Mouse (Mus musculus) layer of hippocampus, adult 2 months (tissue): ENCODE measurements around the gene Gm20696. TPM values are rescaled to one million over a fixed set of nuclear protein-coding genes. Genes with fewer than 3 reads are reported as not detected.

Source experiments
- DNase-seq, 2 experiments: peaks; one replicate each; pipeline ENCODE4 v3.0.0; 2022; ENCODE audit warnings: low spot score in 2 of 2
- H3K27ac ChIP-seq: fragments of 200-600 bp; 2 replicates; pipeline ENCODE4 v1.8.1; 2022
- H3K4me3 ChIP-seq: fragments of 200-600 bp; 2 replicates; pipeline ENCODE4 v1.8.1; 2022; ENCODE audit warnings: mild to moderate bottlenecking
- CTCF ChIP-seq: fragments of 200-600 bp; conservative IDR thresholded peaks from 2 replicates; pipeline ENCODE4 v1.8.1; 2022; ENCODE audit warnings: antibody characterized with exemption, mild to moderate bottlenecking, moderate library complexity
- long read RNA-seq, 2 experiments: library from polyadenylated mRNA; stranded (forward); transcript quantifications; one replicate each; pipeline ENCODE4 v2.0.0; 2021; ENCODE audit warnings: borderline mapping rate in 2 of 2
- total RNA-seq, 2 experiments: library from RNA; stranded (reverse); gene quantifications; 2 replicates each; pipeline ENCODE4 v1.2.3; 2021

Gm20696 gene
- total RNA-seq, result 1 to 10 TPM; 6.2 to 7.3 TPM
- long read RNA-seq, experiment 1, partial matches to known transcripts, result 0 of 4 reads
- long read RNA-seq, experiment 1, other reads (novel, unspliced or antisense), result 4 of 4 reads
- long read RNA-seq, experiment 2, partial matches to known transcripts, result 0 of 7 reads
- long read RNA-seq, experiment 2, other reads (novel, unspliced or antisense), result 7 of 7 reads

GRCm38 (mm10) chr6:99666318-99667171, at the start of gene Gm20696, which contains the start of gene Eif4e3:
Gene Gm20696, minus strand, starts transcription at chr6:99666797.
Gene Eif4e3, minus strand, starts transcription at chr6:99666771.
- Histone ChIP-seq H3K27ac (peak within 1 kb of the TSS; percentile 96), H3K4me3 (peak within 1 kb of the TSS; percentile 72)
- TF ChIP-seq CTCF, result no peak
- DNase-seq, result no peak

GRCm38 (mm10) chr6:99715913-99716312, 49.3 kb upstream of the Gm20696 start:
- no peak for DNase-seq
- TF ChIP-seq CTCF, result no peak
- Histone ChIP-seq H3K4me3 (no peak overlapping the region), H3K27ac (no peak overlapping the region)

GRCm38 (mm10) chr6:99715191-99715590, 48.6 kb upstream of the Gm20696 start:
- no peak for DNase-seq
- no peak for TF ChIP-seq CTCF
- Histone ChIP-seq H3K27ac (no peak overlapping the region), H3K4me3 (no peak overlapping the region)

- Histone ChIP-seq H3K27ac (no peak overlapping the region), H3K4me3 (no peak overlapping the region)
- TF ChIP-seq CTCF, result no peak
- no peak for DNase-seq
These were observed 46.7 kb upstream of the Gm20696 start for GRCm38 (mm10) chr6:99713256-99713655.

- no peak for DNase-seq
- no peak overlapping the region for H3K4me3 ChIP-seq
- no peak for TF ChIP-seq CTCF
- H3K27ac ChIP-seq, result no peak overlapping the region
These were observed 45.0 kb upstream of the Gm20696 start for GRCm38 (mm10) chr6:99711576-99712101.

GRCm38 (mm10) chr6:99700484-99700883, 33.9 kb upstream of the Gm20696 start:
- Histone ChIP-seq H3K4me3 (no peak overlapping the region), H3K27ac (no peak overlapping the region)
- no peak for DNase-seq
- TF ChIP-seq CTCF, result no peak

- Histone ChIP-seq H3K4me3 (peak overlapping the region; percentile 66), H3K27ac (peak overlapping the region; percentile 93)
- no peak for TF ChIP-seq CTCF
- DNase-seq, result no peak
These were observed 26.6 kb upstream of the Gm20696 start for GRCm38 (mm10) chr6:99692916-99693841.

GRCm38 (mm10) chr6:99692206-99692915, 25.8 kb upstream of the Gm20696 start, which contains the start of gene Gpr27:
Gene Gpr27, plus strand, starts transcription at chr6:99692679.
- no peak for TF ChIP-seq CTCF
- peak within 1 kb of the TSS; percentile 66 for H3K4me3 ChIP-seq
- H3K27ac ChIP-seq, result peak within 1 kb of the TSS; percentile 93
- peak in 1 of 2 experiments; percentile 55 for DNase-seq

- no peak for TF ChIP-seq CTCF
- peak overlapping the region; percentile 66 for H3K4me3 ChIP-seq
- peak overlapping the region; percentile 93 for H3K27ac ChIP-seq
- DNase-seq, result no peak
These were observed 25.1 kb upstream of the Gm20696 start for GRCm38 (mm10) chr6:99691666-99692205.

GRCm38 (mm10) chr6:99688513-99688912, 21.9 kb upstream of the Gm20696 start:
- TF ChIP-seq CTCF, result no peak
- no peak overlapping the region for H3K27ac ChIP-seq

GRCm38 (mm10) chr6:99684899-99685298, 18.3 kb upstream of the Gm20696 start:
- Histone ChIP-seq H3K4me3 (no peak overlapping the region), H3K27ac (no peak overlapping the region)
- DNase-seq, result no peak
- peak; percentile 72 for TF ChIP-seq CTCF

More at GRCm38 (mm10) chr6:99688513-99688912, 21.9 kb upstream of the Gm20696 start:
- no peak overlapping the region for H3K4me3 ChIP-seq
- DNase-seq, result no peak

- Histone ChIP-seq H3K27ac (no peak overlapping the region), H3K4me3 (no peak overlapping the region)
- TF ChIP-seq CTCF, result no peak
- no peak for DNase-seq
These were observed 17.4 kb upstream of the Gm20696 start for GRCm38 (mm10) chr6:99683974-99684373.
